Mouse (Mus musculus) adrenal gland, adult 2 months (tissue): ENCODE measurements around the gene Sugct. TPM values are rescaled to one million over a fixed set of nuclear protein-coding genes. Genes with fewer than 3 reads are reported as not detected.
"Not testable (repeated sequence)": the region's sequence is repeated elsewhere in the genome, so short reads cannot be mapped to it uniquely, and the experiment has no call there.

ENCODE experiments used
- DNase-seq: peaks from one replicate; pipeline ENCODE4 v3.0.0; 2021
- polyA plus RNA-seq: library from polyadenylated mRNA; depleted of rRNA; stranded (reverse); fragments of >200 nt; gene quantifications from 2 replicates; pipeline ENCODE4 v1.2.3, GENCODE M21; 2012
- total RNA-seq, 2 experiments: library from RNA; stranded (reverse); gene quantifications; 2 replicates each; pipeline ENCODE4 v1.2.3; 2021

Gene Sugct
- total and polyA plus RNA-seq, 3 experiments: 1.5 to 9.0 (median 5.7) TPM

DNA sequence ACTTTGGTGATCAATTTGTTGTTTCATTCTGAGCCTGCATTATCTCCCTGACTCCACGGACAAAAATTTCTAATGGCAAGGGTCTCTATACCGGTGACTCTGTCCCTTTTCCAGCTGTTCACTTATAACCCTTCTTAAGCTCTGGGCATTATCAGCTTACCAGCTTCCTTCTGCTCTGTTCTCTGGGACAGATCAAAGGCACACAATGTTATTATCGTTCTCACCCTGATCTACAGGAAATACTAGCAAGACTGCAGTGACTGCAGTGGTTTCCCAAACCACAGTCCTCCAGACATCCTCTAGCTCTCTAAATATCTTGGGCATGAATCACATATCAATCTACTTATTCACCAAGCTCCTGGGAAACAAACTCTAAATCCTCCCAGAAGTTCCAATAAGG lies 90.7 kb downstream of the Sugct start:
- no peak for DNase-seq

GRCm38 (mm10) chr13:17603756-17604155 lies 91.6 kb downstream of the Sugct start:
- no peak for DNase-seq

DNA sequence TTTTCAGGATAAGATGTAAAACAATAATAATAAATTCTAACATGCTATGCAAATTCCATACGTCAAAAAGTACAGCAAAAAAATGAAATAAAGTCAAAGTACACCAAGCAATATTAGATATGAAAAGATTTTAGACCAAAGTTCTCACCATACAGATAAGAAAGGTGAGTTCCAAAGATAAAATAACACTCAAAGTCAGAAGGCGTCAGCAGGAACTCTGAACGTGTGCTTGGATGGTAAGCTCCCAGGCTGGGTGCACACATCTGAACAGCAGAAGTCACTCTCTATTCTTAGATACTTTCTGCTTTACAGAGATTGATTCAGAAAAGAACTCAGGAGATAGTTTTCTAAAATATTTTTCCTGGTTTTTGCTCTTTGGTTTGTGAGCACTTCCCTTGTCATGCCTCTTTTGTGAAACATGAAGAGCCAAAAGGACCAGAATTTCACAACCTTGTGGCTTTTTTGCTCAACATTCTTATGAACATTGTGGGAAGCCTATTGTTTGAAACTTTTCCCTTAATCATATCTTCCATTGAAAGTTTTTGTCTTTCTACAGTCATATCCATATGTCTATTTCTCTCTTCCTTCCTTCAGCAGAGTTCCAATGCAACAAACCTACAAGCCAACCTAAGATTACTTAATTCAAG lies 110.0 kb downstream of the Sugct start:
- no peak for DNase-seq

- DNase-seq: no peak
Measured at GRCm38 (mm10) chr13:17584804-17585203, 110.5 kb downstream of the Sugct start.

GRCm38 (mm10) chr13:17581684-17582083 lies 113.7 kb downstream of the Sugct start:
- no peak for DNase-seq

- no peak for DNase-seq
Measured at GRCm38 (mm10) chr13:17559357-17559756, 136.0 kb downstream of the Sugct start.

DNA sequence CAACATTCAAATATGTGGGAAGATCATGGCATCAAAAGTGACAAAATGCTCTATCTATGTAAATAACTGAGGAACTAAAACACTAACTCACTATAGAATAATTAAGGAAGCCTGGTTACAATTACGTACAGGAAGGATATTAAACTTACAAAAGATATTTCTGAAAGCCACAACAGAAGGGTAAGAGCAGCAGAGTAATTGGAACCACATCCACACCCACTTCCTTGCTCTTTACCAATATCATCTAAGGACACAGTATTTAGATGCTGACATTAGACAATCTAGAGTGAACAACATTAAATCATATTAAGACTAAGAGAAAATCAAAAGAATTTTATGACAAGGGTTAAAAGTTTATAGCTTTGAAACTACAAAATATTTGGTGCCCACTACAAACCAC lies 159.0 kb downstream of the Sugct start:
- DNase-seq: no peak

- DNase-seq: no peak
Measured at GRCm38 (mm10) chr13:17534871-17535270, 160.5 kb downstream of the Sugct start.

DNA sequence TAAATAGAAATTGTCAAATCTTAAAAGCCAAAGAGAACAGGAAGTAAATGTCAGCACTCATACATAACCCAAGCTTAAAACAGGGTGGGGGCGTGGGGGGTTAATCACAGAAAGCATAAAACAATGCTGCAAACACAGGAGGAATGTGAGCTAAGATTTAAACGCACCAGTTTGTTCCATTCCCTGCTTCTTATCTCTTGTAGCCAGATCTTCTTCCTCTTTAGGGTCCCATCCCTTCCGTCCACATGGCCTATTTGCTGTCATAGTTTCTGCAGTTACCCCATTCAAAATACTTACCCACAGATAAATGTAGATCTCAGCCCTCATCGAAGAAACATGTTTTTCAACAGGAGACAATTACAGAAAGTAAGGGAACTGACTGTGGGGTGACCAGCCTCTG lies 160.9 kb downstream of the Sugct start:
- DNase-seq: no peak

DNA sequence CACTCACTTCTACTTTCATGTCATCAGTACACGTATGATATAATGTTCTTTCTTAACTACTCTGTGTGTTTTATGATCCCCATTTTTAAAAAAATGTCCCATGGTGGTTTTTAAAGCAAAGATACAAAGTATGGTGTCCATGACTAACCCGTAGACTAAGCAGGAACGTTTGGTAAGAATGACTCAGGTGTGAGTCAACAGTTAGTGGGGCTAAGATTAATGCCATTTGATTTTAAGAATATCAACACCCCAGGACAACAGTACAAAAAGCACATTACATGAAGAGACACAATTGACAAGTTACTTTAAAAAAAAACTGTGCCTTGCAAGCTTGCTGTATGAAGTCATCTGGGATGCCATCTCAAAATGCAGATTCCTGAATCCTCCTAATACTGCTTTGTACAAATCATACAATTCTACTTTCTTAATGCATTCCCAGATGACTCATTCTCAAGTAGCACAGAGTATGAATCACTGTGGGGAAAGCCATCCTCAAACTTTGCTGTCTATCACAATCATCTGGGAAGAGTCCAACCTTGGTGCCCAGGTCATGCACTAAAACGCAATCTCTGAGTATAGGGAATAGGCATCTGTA lies 184.1 kb downstream of the Sugct start:
- peak; percentile 1 for DNase-seq

DNA sequence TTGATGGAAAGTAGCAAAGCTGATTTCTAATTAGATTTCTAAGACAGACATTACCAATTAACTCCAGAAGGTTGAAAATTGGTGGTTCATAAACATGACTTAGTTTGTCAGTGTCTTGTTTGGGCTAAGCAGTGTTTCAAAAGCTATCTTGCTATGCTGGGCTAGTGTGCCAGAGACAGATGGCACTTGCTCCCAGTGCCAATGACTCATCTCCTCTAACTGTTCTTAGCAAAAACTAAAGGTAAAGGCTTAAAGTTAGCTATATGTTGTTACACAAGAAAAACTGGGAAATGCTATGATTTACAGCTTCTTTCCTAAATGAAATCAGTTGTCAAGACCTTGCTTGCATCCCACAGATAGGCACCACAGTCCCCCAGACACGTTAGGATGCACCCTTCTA lies 200.4 kb downstream of the Sugct start:
- DNase-seq: no peak

- DNase-seq: no peak
Measured at GRCm38 (mm10) chr13:17494056-17494574, 201.2 kb downstream of the Sugct start.

DNA sequence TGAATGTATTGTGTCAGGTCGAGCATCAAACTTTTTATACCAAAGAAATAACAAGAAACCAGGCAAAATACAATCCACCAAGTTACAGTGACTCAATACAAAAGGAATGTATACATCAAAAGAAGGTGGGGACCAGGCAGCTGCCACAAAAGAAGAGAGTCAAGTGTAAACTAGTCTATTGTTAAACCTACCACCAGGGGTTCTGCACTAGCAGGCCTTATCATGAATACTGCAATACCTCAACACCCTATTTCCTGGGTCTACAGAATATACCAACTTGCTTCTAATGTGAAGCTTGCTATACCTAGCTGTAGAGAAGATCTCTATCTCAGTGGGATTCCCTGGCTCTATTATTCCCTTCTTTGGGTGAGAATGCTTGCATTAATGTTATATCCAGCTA lies 237.4 kb downstream of the Sugct start:
- DNase-seq: not testable (repeated sequence)

GRCm38 (mm10) chr13:17432139-17432916 lies 263.0 kb downstream of the Sugct start:
- DNase-seq: no peak

GRCm38 (mm10) chr13:17421875-17422274 lies 273.5 kb downstream of the Sugct start:
- no peak for DNase-seq

DNA sequence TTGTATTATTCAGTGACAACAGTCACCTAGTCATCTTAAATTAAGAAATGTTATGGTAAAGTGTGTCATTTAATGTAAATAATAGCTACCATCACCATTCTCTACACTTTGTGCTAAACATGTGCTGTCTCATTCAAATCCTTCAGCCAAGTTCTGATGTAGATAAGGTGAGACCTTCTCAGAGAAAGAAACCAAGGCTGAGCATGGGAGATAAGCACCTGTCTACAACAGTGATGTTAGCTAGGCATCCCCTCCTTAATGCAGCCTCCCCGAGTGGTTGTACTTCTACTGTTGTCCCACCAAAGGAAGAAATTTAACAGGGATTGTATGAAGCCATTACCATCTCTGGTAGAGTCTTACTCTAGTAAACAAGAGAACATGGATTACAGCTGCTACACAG lies 274.8 kb downstream of the Sugct start:
- no peak for DNase-seq

DNA sequence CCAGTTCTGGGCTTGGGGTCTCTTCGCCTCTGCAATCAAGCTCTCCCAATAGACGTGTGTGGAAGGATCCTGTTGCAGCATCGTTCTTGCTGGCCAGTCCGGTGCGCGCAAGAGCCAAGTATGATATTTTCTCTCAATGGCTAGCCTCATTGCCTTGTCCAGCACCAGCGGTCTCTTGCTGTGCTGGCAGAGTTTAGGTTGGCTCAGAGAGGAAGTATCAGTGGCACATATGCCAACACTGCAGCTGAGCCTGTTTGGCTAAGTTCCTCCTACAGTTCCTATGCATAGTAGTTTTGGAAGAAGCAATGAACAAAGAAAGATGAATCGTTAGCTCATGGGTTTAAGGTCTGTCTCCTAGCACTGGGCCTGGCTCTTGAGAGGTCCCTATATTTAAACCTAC lies 352.5 kb downstream of the Sugct start:
- no peak for DNase-seq

GRCm38 (mm10) chr13:17335885-17336540 lies 359.3 kb downstream of the Sugct start:
- peak; percentile 13 for DNase-seq

DNA sequence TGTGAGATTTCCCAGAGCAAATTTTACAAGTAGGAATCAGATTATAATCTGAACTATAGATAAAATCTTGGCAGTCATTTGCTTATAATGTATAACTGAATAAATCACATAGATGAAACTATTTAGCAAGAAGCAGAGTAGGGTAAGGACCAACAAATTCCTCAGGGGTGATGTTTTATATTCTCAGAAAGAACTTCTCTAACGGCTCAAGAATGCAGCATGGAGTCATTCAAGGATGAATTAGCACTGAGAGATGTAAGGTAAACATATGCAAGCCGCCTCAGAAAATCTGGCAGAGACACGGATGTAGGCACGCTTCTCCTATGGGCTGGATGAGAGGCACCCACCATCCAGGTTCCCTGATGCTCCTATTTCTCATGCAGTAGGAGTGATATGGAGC lies 368.5 kb downstream of the Sugct start:
- DNase-seq: no peak

DNA sequence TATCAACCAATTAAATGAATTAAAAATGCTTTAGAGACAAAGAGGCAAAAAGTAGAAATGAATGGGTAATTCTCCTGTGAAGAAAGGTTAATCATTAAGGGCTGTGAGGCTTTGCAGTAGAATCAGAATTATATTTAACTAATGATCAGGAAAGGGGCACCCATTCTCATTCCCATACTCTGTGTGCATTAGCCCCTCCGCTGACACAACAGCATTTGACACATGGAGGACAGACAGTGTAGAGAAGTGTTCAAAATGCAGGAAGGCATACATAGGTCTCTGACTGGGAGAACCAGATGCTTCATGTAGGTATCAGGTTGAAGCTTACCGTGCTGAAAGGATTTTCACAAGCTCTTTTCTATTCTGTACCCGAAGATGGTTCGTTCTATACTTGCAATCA lies 393.8 kb downstream of the Sugct start:
- DNase-seq: no peak

GRCm38 (mm10) chr13:17297462-17298005 lies 397.8 kb downstream of the Sugct start:
- DNase-seq: no peak

DNA sequence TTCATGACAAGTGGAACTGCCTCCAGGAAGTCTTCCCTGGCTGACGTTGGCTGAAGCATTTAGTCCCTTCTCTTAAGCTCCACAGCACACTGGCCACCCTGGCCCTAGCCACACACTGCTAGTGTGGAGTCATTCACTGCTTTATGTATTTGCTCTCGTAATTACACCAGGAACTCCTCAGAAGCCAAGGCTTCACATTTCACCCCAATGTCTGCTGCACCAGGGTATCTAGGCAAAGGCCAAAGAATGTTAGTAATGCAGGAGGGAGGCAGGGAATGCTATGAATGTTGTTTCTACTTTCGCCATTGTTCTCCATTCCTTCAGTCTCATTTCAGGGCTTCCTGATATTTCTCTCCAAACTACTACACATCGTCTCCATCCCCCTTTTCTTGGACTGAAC lies 398.4 kb downstream of the Sugct start:
- DNase-seq: no peak
